Mouse (Mus musculus) CD4-positive, CD25-positive, alpha-beta regulatory T cell, adult 4 months (primary cell): ENCODE data around the gene Sdr16c6. TPM values are rescaled to one million over a fixed set of nuclear protein-coding genes. Genes with fewer than 3 reads are reported as not detected.

Source experiments
- ATAC-seq: one replicate; pipeline ENCODE4 v1.8.0; 2017
- polyA plus RNA-seq, 2 experiments: library from polyadenylated mRNA; unstranded; fragments of 100-300 nt; shearing (Covaris generic); gene quantifications; one replicate each; pipeline ENCODE4 v1.2.1; 2017

Gene Sdr16c6
- not detected for polyA plus RNA-seq

DNA sequence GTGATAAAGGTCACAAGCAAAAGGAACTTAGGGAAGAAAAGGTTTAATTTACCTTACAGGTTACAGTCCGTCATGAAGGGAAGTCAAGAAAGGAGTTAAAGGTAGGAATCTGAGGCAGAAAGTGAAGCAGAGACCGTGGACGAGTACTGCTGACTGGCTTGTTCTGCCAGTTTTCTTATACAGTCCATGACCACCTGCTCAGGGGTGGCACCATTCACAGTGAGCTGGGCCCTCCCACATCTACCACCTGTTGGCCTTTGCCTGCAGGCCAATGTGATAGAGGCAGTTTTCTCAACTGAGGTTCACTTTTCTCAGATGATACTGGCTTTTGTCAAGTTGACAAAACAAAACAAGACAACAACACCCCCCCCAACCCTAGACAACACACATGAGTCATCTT lies at the start of gene Sdr16c6:
Gene Sdr16c6 (minus strand): TSS at position 151 of the 400 bp plus-strand sequence.
- no peak for ATAC-seq

DNA sequence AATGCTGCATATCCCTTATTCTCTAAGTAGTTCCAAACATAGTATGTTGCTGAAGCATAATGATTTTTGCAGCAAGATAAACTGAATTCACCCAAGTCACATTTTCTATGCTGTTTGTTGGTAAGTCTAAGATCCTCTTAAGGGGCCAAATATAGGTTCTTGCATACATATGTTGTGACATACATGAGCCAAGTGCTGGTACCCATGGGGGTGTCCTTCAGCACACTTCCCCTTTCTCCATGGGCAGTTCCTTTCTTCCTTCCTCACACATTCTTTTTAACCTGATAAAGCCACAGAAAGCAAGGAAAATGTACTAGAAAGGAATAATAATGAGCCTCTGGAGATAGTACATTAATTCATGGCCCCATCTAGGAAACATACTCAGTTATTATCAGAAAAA lies 2.9 kb upstream of the Sdr16c6 start:
- no peak for ATAC-seq

DNA sequence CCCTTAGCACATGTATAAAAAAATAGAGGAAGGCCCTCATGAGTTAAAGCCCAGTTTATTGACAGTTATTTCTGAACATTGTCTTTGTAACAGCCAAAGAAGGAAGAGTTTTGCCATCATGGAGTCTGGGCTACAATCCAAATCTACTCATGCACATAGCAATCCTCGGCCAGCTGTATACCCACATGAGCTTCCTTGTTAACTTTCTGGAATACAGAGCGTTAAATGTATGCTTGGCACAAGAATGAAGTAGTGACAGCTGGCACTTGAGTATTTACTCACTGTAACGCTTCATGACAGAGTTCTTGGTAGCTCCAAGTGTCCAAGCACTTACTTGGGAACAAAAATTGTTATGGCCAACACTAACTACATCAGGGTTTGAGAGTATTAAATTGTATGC lies 1.8 kb upstream of the Sdr16c6 start:
- no peak for ATAC-seq

DNA sequence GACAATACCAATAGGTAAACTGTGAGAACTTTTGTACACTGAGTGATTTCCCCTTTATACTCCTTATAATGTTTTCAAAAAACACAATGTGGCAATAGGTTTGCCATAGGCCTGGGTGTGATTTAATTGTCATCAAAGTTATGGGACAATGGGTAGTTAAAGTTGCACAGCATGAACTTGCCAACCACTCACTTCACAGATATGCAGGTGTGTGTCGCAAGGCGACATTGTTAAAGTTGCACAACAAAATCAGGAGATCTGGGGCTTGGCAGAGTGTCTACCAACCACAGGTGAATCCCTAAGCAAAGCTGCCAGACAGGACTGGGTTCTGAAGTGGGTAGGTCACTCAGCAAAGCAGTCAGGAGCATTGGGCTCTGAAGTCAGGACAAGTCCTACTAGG lies 1.3 kb downstream of the Sdr16c6 start:
- ATAC-seq: no peak

Other genes with a start within 250 kb of the Sdr16c6 start
- 1,000 to 10,000 TPM; 1,390 to 1,665 TPM for gene Gm11808, start 103.9 kb downstream of the Sdr16c6 start, polyA plus RNA-seq